Mouse (Mus musculus) megakaryocyte, adult 5-6 weeks (primary cell): ENCODE data around the gene Elf4. TPM values are rescaled to one million over a fixed set of nuclear protein-coding genes. Genes with fewer than 3 reads are reported as not detected.

Experiments
- ATAC-seq: 2 replicates; pipeline ENCODE4 v1.8.0; 2016; ENCODE audit warnings: mild to moderate bottlenecking, inconsistent platforms; ENCODE audit not compliant: poor library complexity, severe bottlenecking
- total RNA-seq, 2 experiments: library from RNA; stranded (forward) in 1 of 2; stranded (reverse) in 1 of 2; fragments of 153-499, 151-499 nt in 1 of 2; fragments of 221-1000, 200-1000 nt in 1 of 2; gene quantifications; 2 replicates each; pipeline versions ENCODE4 v1.2.3 to v1.2.4; 2015 to 2017

Gene Elf4
- total RNA-seq, 2 experiments from 2014 or later, result 40.3 to 133 TPM

DNA sequence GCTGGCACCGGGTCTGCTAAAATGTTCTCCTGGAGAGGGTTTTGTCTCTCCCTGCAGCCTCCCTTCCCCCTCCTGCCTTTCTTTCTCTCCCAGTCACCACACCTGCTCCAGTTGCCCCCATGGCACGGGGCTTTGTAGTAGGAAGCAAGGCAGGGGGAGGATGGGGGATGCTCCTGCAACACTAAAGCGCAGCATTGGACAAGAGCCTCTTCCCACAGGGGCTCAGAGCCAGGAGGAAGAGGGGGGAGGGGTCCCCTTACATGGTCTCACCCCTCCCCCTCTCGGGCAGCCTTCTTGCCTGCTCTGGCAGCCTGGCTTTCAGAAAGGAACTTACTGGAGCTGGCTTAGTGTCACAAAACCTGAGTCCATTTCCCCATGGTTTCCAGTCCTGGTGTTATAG, 77.0 kb downstream of the Elf4 start:
- ATAC-seq, result no peak

- ATAC-seq, result peak; percentile 67
These were observed 79.3 kb downstream of the Elf4 start for GRCm38 (mm10) chrX:48383643-48384042.

DNA sequence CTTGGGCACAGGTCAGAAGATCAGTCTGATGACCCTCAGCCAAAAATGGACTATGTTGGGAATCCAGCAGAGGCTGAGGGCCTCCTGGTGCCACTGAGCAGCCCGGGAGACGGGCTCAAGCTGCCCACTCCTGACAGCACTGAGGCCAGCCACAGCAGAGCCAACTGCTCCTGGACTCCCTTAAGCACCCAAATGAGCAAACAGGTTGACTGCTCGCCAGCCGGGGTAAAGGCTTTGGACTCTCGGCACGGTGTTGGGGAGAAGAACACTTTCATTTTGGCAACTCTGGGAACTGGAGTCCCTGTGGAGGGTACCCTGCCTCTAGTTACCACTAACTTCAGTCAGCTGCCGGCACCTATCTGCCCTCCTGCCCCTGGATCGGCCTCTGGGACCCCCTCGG, 95.1 kb downstream of the Elf4 start:
- ATAC-seq, result no peak

GRCm38 (mm10) chrX:48365836-48366577, 96.9 kb downstream of the Elf4 start:
- ATAC-seq, result no peak

Other genes with a start within 250 kb of the Elf4 start
- gene Utp14a, start 206.3 kb downstream of the Elf4 start, total RNA-seq (2015), result 24.4 and 28.7 TPM in 2 replicates
- 51.5 and 56.4 TPM in 2 replicates for gene Utp14a, start 206.3 kb downstream of the Elf4 start, total RNA-seq (2017)
- gene Bcorl1, start 121.8 kb downstream of the Elf4 start, total RNA-seq (2015), result 4.6 and 5.5 TPM in 2 replicates
- gene Bcorl1, start 121.8 kb downstream of the Elf4 start, total RNA-seq (2017), result 3.3 and 4.0 TPM in 2 replicates
- gene Aifm1, start 50.4 kb upstream of the Elf4 start, total RNA-seq (2015), result 42.6 and 48.4 TPM in 2 replicates
- gene Aifm1, start 50.4 kb upstream of the Elf4 start, total RNA-seq (2017), result 39.2 and 42.8 TPM in 2 replicates
- gene Rab33a, start 56.2 kb upstream of the Elf4 start, total RNA-seq (2015), result not detected in 2 replicates
- not detected in 2 replicates for gene Rab33a, start 56.2 kb upstream of the Elf4 start, total RNA-seq (2017)
- gene Zfp280c, start 131.4 kb upstream of the Elf4 start, total RNA-seq (2015), result 22.8 and 26.0 TPM in 2 replicates
- 11.1 and 14.0 TPM in 2 replicates for gene Zfp280c, start 131.4 kb upstream of the Elf4 start, total RNA-seq (2017)
- gene Slc25a14, start 160.3 kb upstream of the Elf4 start, total RNA-seq (2015), result 6.0 and 7.0 TPM in 2 replicates
- gene Slc25a14, start 160.3 kb upstream of the Elf4 start, total RNA-seq (2017), result 5.0 and 16.1 TPM in 2 replicates
- 0.18 TPM in 1 of 2 replicates, not detected in the other for gene Gpr119, start 211.3 kb upstream of the Elf4 start, total RNA-seq (2015)
- not detected in 2 replicates for gene Gpr119, start 211.3 kb upstream of the Elf4 start, total RNA-seq (2017)
- gene Rbmx2, start 231.9 kb upstream of the Elf4 start, total RNA-seq (2015), result 13.5 and 14.3 TPM in 2 replicates
- 12.9 and 15.6 TPM in 2 replicates for gene Rbmx2, start 231.9 kb upstream of the Elf4 start, total RNA-seq (2017)